Mouse (Mus musculus) brain, embryonic 14.5 days (tissue): ENCODE measurements around the gene Prss22.

ENCODE experiments used
- CTCF ChIP-seq: fragments of 200-500 bp; IDR thresholded peaks from 2 replicates; pipeline ENCODE4 v1.5.1; 2012; ENCODE audit warnings: inconsistent platforms, mild to moderate bottlenecking, moderate library complexity, borderline replicate concordance; ENCODE audit not compliant: insufficient read depth, insufficient read length; ENCODE audit errors: extremely low read depth
- POLR2A ChIP-seq: fragments of 200-500 bp; IDR thresholded peaks from 2 replicates; pipeline ENCODE4 v1.6.1; 2012; ENCODE audit warnings: mild to moderate bottlenecking, inconsistent platforms, borderline replicate concordance; ENCODE audit not compliant: poor library complexity, insufficient read depth, insufficient read length, severe bottlenecking; ENCODE audit errors: extremely low read depth

GRCm38 (mm10) chr17:24044482-24044881 lies 46.6 kb upstream of the Prss22 start:
- TF ChIP-seq CTCF (no peak), POLR2A (no peak)
